Mouse (Mus musculus): Measurements from ENCODE around the gene Pdgfa.

DNA sequence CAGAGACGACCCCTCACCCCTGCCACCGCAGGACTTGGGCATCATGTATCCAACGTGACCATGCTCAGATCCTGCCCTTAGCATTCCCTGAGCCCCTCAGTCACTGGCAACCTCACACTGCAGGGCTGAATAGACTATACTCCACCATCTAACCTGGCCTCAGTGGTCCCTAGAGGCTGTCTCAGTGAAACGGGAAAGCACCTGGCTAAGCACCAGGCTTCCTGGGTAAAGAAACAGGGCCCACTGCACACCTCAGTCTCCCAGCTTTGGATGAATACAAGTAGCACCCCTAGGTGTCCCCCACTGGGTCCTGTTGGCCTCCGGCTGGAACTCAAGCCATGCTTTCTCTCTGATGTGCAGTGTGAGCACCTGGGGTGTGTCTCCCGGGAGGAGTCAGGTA, 23.7 kb downstream of the Pdgfa start:
- no peak for TF ChIP-seq POLR2A (IDR thresholded peaks at IDR 0.05; ENCODE audit: borderline replicate concordance, extremely low read depth, insufficient read depth, insufficient read length, poor library complexity, severe bottlenecking)
- TF ChIP-seq CTCF (IDR thresholded peaks at IDR 0.05; ENCODE audit: borderline replicate concordance, extremely low read depth, insufficient read depth, insufficient read length) = no peak

Measured in brain, embryonic 14.5 days (tissue).